Mouse (Mus musculus): ENCODE results near the gene Pou6f2. TPM values are rescaled to one million over a fixed set of nuclear protein-coding genes. Genes with fewer than 3 reads are reported as not detected.

Gene Pou6f2
- total RNA-seq (2023): not detected

DNA sequence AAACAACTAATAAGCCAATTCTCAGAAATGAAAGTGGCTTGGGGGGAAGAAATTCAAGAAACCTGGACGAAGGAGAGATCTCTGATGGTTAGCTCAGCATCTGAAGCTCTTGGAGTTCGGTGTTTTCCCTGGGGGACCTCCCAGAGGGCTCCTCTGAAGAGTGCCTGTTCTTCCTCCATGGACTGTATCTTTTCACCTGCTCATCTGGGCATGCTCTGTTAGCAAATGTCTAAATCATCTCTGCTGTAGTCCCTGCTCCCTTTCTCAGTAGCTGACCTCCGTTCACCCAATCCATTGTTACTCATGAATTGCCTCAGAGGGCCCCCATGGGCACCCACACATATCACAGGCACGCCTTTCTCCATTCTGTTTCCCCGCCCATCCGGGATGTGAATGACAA lies at the start of gene Pou6f2:
Gene Pou6f2, minus strand, starts transcription at position 101 of the 400 bp plus-strand sequence.

Data from CD4-positive naive resting alpha-beta T cell, adult 76 days (primary cell).